Mouse (Mus musculus): ENCODE measurements at regions not wholly inside any gene's neighbourhood (a gene's known extent, or its start where the extent isn't known, plus 50 kb on each side); places are given as distances from the start of the nearest gene placed in this dataset.

GRCm38 (mm10) chr7:95460889-95461288 lies 710.2 kb upstream of the Tenm4 start:
- ATAC-seq (ENCODE audit: low FRiP score, low read depth): no peak
- Histone ChIP-seq H3K9me3 (no peaks in the 10 kb centered on the region), H3K27ac (replicated peaks) (no peak overlapping the region), H3K27me3 (no peaks in the 10 kb centered on the region), H3K4me2 (no peak overlapping the region), H3K4me3 (no peak overlapping the region), H3K36me3 (no peaks in the 10 kb centered on the region), H3K4me1 (replicated peaks) (no peaks in the 10 kb centered on the region), H3K9ac (no peak overlapping the region)
- WGBS: 85% methylated on average over 4 of the region's 4 CpGs

- Histone ChIP-seq H3K27me3 (no peaks in the 10 kb centered on the region), H3K9ac (no peak overlapping the region), H3K4me2 (no peak overlapping the region), H3K4me1 (replicated peaks) (no peaks in the 10 kb centered on the region), H3K9me3 (no peaks in the 10 kb centered on the region), H3K36me3 (no peaks in the 10 kb centered on the region), H3K27ac (replicated peaks) (no peak overlapping the region), H3K4me3 (no peak overlapping the region)
- no peak for ATAC-seq (ENCODE audit: low FRiP score, low read depth)
- 85% methylated on average over 4 of the region's 4 CpGs for WGBS
Measured at GRCm38 (mm10) chr7:95465506-95465905, 705.5 kb upstream of the Tenm4 start.

GRCm38 (mm10) chr7:95467028-95467427 lies 704.0 kb upstream of the Tenm4 start:
- no peak for ATAC-seq (ENCODE audit: low FRiP score, low read depth)
- 41% methylated on average over 3 of the region's 3 CpGs for WGBS
- no peak overlapping the region for H3K4me2 ChIP-seq

GRCm38 (mm10) chr7:95473892-95474291 lies 697.2 kb upstream of the Tenm4 start:
- Histone ChIP-seq H3K9me3 (no peaks in the 10 kb centered on the region), H3K27me3 (no peaks in the 10 kb centered on the region), H3K4me3 (no peak overlapping the region), H3K36me3 (no peaks in the 10 kb centered on the region), H3K4me2 (no peak overlapping the region), H3K27ac (replicated peaks) (no peak overlapping the region), H3K9ac (no peak overlapping the region), H3K4me1 (replicated peaks) (no peaks in the 10 kb centered on the region)
- 86% methylated on average over 4 of the region's 4 CpGs for WGBS
- no peak for ATAC-seq (ENCODE audit: low FRiP score, low read depth)

More at GRCm38 (mm10) chr7:95467028-95467427, 704.0 kb upstream of the Tenm4 start:
- Histone ChIP-seq H3K27ac (replicated peaks) (no peak overlapping the region), H3K36me3 (no peaks in the 10 kb centered on the region), H3K4me1 (replicated peaks) (no peaks in the 10 kb centered on the region), H3K27me3 (no peaks in the 10 kb centered on the region), H3K9me3 (no peaks in the 10 kb centered on the region), H3K9ac (no peak overlapping the region), H3K4me3 (no peak overlapping the region)

GRCm38 (mm10) chr7:95480121-95480726 lies 690.8 kb upstream of the Tenm4 start:
- H3K27me3 ChIP-seq: no peaks in the 10 kb centered on the region
- ATAC-seq (ENCODE audit: low FRiP score, low read depth): no peak
- WGBS: 13% methylated on average over 5 of the region's 5 CpGs
- H3K4me2 ChIP-seq: no peak overlapping the region
- no peak overlapping the region for H3K4me3 ChIP-seq
- no peak overlapping the region for H3K9ac ChIP-seq
- H3K27ac ChIP-seq (replicated peaks): no peak overlapping the region
- no peaks in the 10 kb centered on the region for H3K36me3 ChIP-seq
- H3K4me1 ChIP-seq (replicated peaks): no peaks in the 10 kb centered on the region
- H3K9me3 ChIP-seq: no peaks in the 10 kb centered on the region

- Histone ChIP-seq H3K4me2 (no peak overlapping the region), H3K4me3 (no peak overlapping the region), H3K4me1 (replicated peaks) (no peaks in the 10 kb centered on the region), H3K9ac (no peak overlapping the region), H3K36me3 (no peaks in the 10 kb centered on the region), H3K27ac (replicated peaks) (no peak overlapping the region), H3K27me3 (no peaks in the 10 kb centered on the region), H3K9me3 (no peaks in the 10 kb centered on the region)
- WGBS: 11% methylated on average over 4 of the region's 4 CpGs
- no peak for ATAC-seq (ENCODE audit: low FRiP score, low read depth)
Measured at GRCm38 (mm10) chr7:95489666-95490065, 681.4 kb upstream of the Tenm4 start.

GRCm38 (mm10) chr7:95494793-95495192 lies 676.3 kb upstream of the Tenm4 start:
- no peak for ATAC-seq (ENCODE audit: low FRiP score, low read depth)
- Histone ChIP-seq H3K27ac (replicated peaks) (no peak overlapping the region), H3K4me2 (no peak overlapping the region), H3K36me3 (no peaks in the 10 kb centered on the region), H3K4me3 (no peak overlapping the region), H3K9me3 (no peaks in the 10 kb centered on the region), H3K27me3 (no peaks in the 10 kb centered on the region), H3K4me1 (replicated peaks) (no peaks in the 10 kb centered on the region), H3K9ac (no peak overlapping the region)
- WGBS: 64% methylated on average over 1 of the region's 1 CpGs

GRCm38 (mm10) chr7:95502959-95503358 lies 668.1 kb upstream of the Tenm4 start:
- H3K9ac ChIP-seq: no peak overlapping the region
- no peaks in the 10 kb centered on the region for H3K36me3 ChIP-seq
- 5% methylated on average over 6 of the region's 6 CpGs for WGBS
- H3K4me3 ChIP-seq: no peak overlapping the region
- H3K4me1 ChIP-seq (replicated peaks): no peaks in the 10 kb centered on the region
- no peaks in the 10 kb centered on the region for H3K27me3 ChIP-seq
- no peak for ATAC-seq (ENCODE audit: low FRiP score, low read depth)
- no peak overlapping the region for H3K4me2 ChIP-seq
- H3K9me3 ChIP-seq: no peaks in the 10 kb centered on the region
- H3K27ac ChIP-seq (replicated peaks): no peak overlapping the region

- H3K4me1 ChIP-seq (replicated peaks): no peaks in the 10 kb centered on the region
- no peaks in the 10 kb centered on the region for H3K9me3 ChIP-seq
- no peak overlapping the region for H3K4me2 ChIP-seq
- 68% methylated on average over 3 of the region's 3 CpGs for WGBS
- H3K36me3 ChIP-seq: no peaks in the 10 kb centered on the region
- no peaks in the 10 kb centered on the region for H3K27me3 ChIP-seq
- ATAC-seq (ENCODE audit: low FRiP score, low read depth): no peak
- H3K4me3 ChIP-seq: no peak overlapping the region
- no peak overlapping the region for H3K9ac ChIP-seq
- H3K27ac ChIP-seq (replicated peaks): no peak overlapping the region
Measured at GRCm38 (mm10) chr7:95547256-95547655, 623.8 kb upstream of the Tenm4 start.

- WGBS: 78% methylated on average over 3 of the region's 3 CpGs
- Histone ChIP-seq H3K4me1 (replicated peaks) (no peaks in the 10 kb centered on the region), H3K4me2 (no peak overlapping the region), H3K27ac (replicated peaks) (no peak overlapping the region), H3K36me3 (no peaks in the 10 kb centered on the region), H3K9ac (no peak overlapping the region), H3K4me3 (no peak overlapping the region), H3K27me3 (no peaks in the 10 kb centered on the region), H3K9me3 (no peaks in the 10 kb centered on the region)
- no peak for ATAC-seq (ENCODE audit: low FRiP score, low read depth)
Measured at GRCm38 (mm10) chr7:95550099-95550498, 620.9 kb upstream of the Tenm4 start.

GRCm38 (mm10) chr7:95551798-95552387 lies 619.2 kb upstream of the Tenm4 start:
- Histone ChIP-seq H3K4me2 (no peak overlapping the region), H3K27ac (replicated peaks) (no peak overlapping the region), H3K4me3 (no peak overlapping the region), H3K4me1 (replicated peaks) (no peaks in the 10 kb centered on the region), H3K9ac (no peak overlapping the region), H3K9me3 (no peaks in the 10 kb centered on the region), H3K36me3 (no peaks in the 10 kb centered on the region), H3K27me3 (no peaks in the 10 kb centered on the region)
- no peak for ATAC-seq (ENCODE audit: low FRiP score, low read depth)
- WGBS: 89% methylated on average over 3 of the region's 3 CpGs

- ATAC-seq (ENCODE audit: low FRiP score, low read depth): no peak
- no peaks in the 10 kb centered on the region for H3K9me3 ChIP-seq
- H3K27me3 ChIP-seq: no peaks in the 10 kb centered on the region
- no peaks in the 10 kb centered on the region for H3K36me3 ChIP-seq
- no peak overlapping the region for H3K4me2 ChIP-seq
- no peak overlapping the region for H3K4me3 ChIP-seq
- H3K4me1 ChIP-seq (replicated peaks): no peaks in the 10 kb centered on the region
- no peak overlapping the region for H3K27ac ChIP-seq (replicated peaks)
- H3K9ac ChIP-seq: no peak overlapping the region
- 68% methylated on average over 2 of the region's 2 CpGs for WGBS
Measured at GRCm38 (mm10) chr7:95558589-95558988, 612.5 kb upstream of the Tenm4 start.

- H3K4me3 ChIP-seq: no peak overlapping the region
- no peaks in the 10 kb centered on the region for H3K9me3 ChIP-seq
- H3K4me2 ChIP-seq: no peak overlapping the region
- H3K36me3 ChIP-seq: no peaks in the 10 kb centered on the region
- H3K9ac ChIP-seq: no peak overlapping the region
- ATAC-seq (ENCODE audit: low FRiP score, low read depth): no peak
- WGBS: 93% methylated on average over 2 of the region's 2 CpGs
- H3K4me1 ChIP-seq (replicated peaks): no peaks in the 10 kb centered on the region
- H3K27me3 ChIP-seq: no peaks in the 10 kb centered on the region
- H3K27ac ChIP-seq (replicated peaks): no peak overlapping the region
Measured at GRCm38 (mm10) chr7:95578633-95579032, 592.4 kb upstream of the Tenm4 start.

All from hindbrain, embryonic 15.5 days (tissue).